Mouse (Mus musculus): ENCODE data around the gene Fam111a. TPM values are rescaled to one million over a fixed set of nuclear protein-coding genes. Genes with fewer than 3 reads are reported as not detected.

The Fam111a gene
- total RNA-seq, 2 experiments from 2014 or later, result 6.3 to 7.6 TPM

- intact Hi-C loops (cut with DNase I), result no loop called here
Measured at GRCm38 (mm10) chr19:12600684-12601480, 55.3 kb downstream of the Fam111a start.

GRCm38 (mm10) chr19:12608336-12608735 lies 62.8 kb downstream of the Fam111a start:
- intact Hi-C loops (cut with DNase I), result no loop called here

More at GRCm38 (mm10) chr19:12600684-12601480, 55.3 kb downstream of the Fam111a start:
- no peak for DNase-seq

GRCm38 (mm10) chr19:12613646-12614045 lies 68.1 kb downstream of the Fam111a start:
- intact Hi-C loops (cut with DNase I), result no loop called here
- DNase-seq, result no peak

More at GRCm38 (mm10) chr19:12608336-12608735, 62.8 kb downstream of the Fam111a start:
- no peak for DNase-seq

GRCm38 (mm10) chr19:12633176-12633575 lies 87.6 kb downstream of the Fam111a start, which contains the start of gene Glyat:
Glyat (plus strand) TSS chr19:12633308.
- intact Hi-C loops (cut with DNase I), result no loop called here
- DNase-seq, result no peak

- no peak for DNase-seq
- intact Hi-C loops (cut with DNase I), result no loop called here
Measured at GRCm38 (mm10) chr19:12634259-12634658, 88.7 kb downstream of the Fam111a start.

GRCm38 (mm10) chr19:12634963-12635362 lies 89.4 kb downstream of the Fam111a start:
- DNase-seq, result no peak
- intact Hi-C loops (cut with DNase I), result no loop called here

GRCm38 (mm10) chr19:12636863-12637262 lies 91.3 kb downstream of the Fam111a start:
- no peak for DNase-seq
- intact Hi-C loops (cut with DNase I), result no loop called here

- intact Hi-C loops (cut with DNase I), result no loop called here
- DNase-seq, result no peak
Measured at GRCm38 (mm10) chr19:12638049-12638448, 92.5 kb downstream of the Fam111a start.

Other genes with a start within 250 kb of the Fam111a start
- not detected for gene Olfr1436, start 246.6 kb upstream of the Fam111a start, total RNA-seq (2021)
- gene Olfr1437, start 220.6 kb upstream of the Fam111a start, total RNA-seq (2021), result not detected
- gene Olfr1438-ps1, start 209.8 kb upstream of the Fam111a start, total RNA-seq (2021), result not detected
- not detected for gene Olfr1440, start 158.5 kb upstream of the Fam111a start, total RNA-seq (2021)
- not detected for gene Olfr1441, start 128.3 kb upstream of the Fam111a start, total RNA-seq (2021)
- gene Pfpl, start 117.8 kb upstream of the Fam111a start, total RNA-seq (2021), result not detected
- 1 to 10 TPM; 3.7 to 5.0 TPM for gene Mpeg1, start 85.0 kb upstream of the Fam111a start, total RNA-seq (2021)
- gene Dtx4, start 44.3 kb upstream of the Fam111a start, total RNA-seq (2021), result 100 to 1,000 TPM; 124 to 146 TPM
- under 1 TPM; 0.30 to 0.34 TPM for gene Gm4952, start 54.2 kb downstream of the Fam111a start, total RNA-seq (2021)
- not detected for gene Glyat, start 87.6 kb downstream of the Fam111a start, total RNA-seq (2021)
- gene Olfr1442, start 124.7 kb downstream of the Fam111a start, total RNA-seq (2021), result not detected
- not detected for gene Olfr1443, start 132.4 kb downstream of the Fam111a start, total RNA-seq (2021)
- gene Keg1, start 150.0 kb downstream of the Fam111a start, total RNA-seq (2021), result not detected
- 1 to 10 TPM; 2.1 to 2.4 TPM for gene Cntf, start 219.9 kb downstream of the Fam111a start, total RNA-seq (2021)